Mouse (Mus musculus): Measurements from ENCODE around the gene Aig1.

Aig1 gene

GRCm38 (mm10) chr10:13690773-13691172, 178.0 kb downstream of the Aig1 start:
- WGBS: 86% methylated on average over 5 of the region's 5 CpGs

DNA sequence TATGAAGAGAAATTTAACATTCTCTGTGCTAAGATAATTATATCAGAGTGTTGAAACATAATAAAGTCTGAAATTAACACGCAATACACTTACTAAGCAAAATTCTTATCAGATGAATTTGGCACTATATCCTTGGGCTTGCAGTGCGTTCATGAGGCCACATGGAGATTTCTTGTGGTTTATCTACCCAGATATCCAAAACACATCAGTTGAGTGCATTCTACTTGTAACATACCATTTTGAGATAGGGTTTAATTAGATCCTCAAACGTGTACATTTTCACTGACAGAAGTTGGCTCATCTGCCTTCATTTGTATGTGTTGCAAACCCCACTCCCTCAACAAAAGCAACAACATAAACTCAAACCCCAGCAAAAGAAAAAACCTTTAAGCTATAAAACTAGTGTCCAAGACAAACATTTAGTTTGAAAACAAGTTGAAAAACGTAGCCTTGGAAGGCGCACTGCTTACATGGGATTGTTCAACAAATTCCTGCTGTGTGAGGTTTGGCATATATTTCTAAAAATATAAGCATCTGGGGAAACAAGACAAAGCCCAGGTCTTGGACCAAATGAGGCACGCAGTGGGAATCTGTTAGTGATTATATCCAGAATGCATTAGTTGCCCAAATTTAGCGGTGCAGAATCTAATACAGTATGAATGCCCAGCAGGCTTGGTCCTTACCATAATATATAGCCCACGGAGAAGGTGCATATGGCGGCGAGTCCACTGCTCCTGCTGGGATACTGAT, 178.8 kb downstream of the Aig1 start:
- 80% methylated on average over 10 of the region's 10 CpGs for WGBS

DNA sequence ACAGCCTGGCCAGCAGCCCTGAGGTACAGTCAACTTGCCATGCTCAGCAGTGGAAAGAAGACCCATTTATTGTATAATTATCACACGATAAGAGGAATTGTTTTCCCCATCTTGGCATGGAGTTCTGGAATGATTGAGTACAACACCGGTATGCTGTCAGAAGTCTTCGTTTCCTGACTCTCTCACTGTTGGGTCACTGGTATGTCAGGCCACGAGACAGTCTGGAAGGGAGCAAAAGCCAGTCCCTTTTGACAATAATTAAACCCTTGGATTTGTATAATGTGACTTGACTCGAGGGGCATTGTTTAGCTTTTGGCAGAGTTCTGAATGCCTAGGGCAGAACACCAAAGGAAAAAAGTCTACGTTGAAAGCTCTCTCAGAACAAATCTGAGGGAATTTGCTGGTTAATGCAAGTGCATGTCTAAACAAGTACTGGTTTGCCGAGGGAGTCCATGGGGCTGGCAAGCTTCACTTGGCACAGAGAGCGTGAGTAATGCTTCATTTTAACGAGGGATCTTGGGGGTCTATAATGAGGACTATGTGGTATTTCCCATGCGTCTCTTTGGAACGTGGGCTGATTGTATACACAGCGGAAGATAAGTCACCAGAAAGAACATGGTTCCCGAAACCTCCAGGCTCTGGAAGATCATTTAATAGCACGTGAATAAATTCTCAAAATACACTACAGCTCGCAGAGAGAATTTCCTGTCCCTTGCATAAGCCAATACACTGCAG, 180.2 kb downstream of the Aig1 start:
- WGBS: 54% methylated on average over 15 of the region's 15 CpGs

DNA sequence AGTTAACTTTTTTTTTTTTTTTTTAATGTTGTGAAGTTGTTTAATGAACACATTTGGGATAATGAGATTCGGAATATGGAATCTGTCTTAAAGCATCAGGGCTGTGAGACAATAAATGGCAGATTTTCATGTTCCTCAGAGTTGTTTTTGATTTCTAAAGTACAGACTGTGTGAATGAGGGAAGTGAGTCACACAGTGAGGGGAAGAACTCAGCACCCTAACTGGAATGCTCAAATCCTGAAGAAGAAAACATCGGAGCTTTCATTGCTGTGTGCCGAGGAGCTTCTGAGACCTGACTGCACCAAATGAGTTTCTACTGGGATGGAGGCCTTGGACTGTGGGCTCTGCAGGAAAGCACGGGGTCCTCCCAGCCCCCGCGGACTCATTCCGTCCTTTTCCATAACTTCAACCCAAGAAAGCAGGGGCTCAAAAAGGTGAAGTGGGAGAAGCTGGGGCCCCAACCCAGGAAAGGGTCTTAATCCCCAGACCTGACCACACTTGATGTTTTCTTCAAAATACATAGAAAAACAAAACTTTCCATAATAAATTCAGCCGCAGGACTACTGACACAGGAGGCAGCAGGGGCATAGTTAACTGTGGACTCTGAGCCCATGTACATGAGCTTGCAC, 181.5 kb downstream of the Aig1 start:
- 70% methylated on average over 8 of the region's 8 CpGs for WGBS

DNA sequence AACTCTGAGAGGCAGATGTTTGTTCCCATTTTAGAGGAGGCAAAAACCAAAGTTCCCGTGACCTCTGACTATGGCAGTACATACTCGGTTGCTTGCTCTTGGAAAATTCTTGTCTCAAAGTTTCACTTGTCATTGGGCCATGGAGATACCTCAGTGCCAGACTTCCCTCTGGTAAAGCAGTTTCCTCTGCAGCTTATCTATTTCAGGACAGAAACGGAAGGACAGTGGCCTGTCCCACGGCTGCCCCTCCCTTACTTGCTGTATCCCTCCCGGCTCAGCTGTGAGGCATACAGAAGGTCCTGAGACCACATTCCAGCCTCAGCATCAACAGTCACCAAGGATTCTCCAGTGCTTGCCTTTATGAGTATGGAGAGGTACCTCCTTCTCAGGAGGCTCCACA, 182.7 kb downstream of the Aig1 start:
- WGBS: 64% methylated on average over 5 of the region's 5 CpGs

GRCm38 (mm10) chr10:13685366-13685765, 183.4 kb downstream of the Aig1 start:
- WGBS: 86% methylated on average over 8 of the region's 8 CpGs

DNA sequence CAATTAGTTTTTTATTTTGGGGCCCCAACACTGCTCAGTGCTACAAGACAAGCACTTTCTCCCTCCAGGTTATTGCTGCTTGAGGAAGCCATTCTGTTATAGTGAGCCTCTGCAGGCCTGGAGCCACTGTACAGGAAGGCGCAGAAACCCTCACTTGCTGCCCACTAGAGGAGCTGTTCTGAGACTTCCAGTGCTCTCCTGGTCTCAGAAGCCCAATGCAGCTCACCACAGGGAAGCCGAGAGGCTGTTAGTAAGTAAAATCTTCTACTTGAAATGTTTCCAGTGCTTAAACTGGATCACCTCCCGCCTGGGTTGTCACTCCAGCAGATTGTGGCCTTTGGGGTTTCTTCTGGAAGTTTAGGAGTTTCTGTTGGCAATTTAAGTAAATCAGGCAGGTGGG, 186.2 kb downstream of the Aig1 start:
- WGBS: 44% methylated on average over 3 of the region's 3 CpGs

GRCm38 (mm10) chr10:13677440-13677839, 191.3 kb downstream of the Aig1 start:
- WGBS: 89% methylated on average over 2 of the region's 2 CpGs

GRCm38 (mm10) chr10:13675033-13675379, 193.8 kb downstream of the Aig1 start:
- WGBS: 33% methylated on average over 3 of the region's 3 CpGs

DNA sequence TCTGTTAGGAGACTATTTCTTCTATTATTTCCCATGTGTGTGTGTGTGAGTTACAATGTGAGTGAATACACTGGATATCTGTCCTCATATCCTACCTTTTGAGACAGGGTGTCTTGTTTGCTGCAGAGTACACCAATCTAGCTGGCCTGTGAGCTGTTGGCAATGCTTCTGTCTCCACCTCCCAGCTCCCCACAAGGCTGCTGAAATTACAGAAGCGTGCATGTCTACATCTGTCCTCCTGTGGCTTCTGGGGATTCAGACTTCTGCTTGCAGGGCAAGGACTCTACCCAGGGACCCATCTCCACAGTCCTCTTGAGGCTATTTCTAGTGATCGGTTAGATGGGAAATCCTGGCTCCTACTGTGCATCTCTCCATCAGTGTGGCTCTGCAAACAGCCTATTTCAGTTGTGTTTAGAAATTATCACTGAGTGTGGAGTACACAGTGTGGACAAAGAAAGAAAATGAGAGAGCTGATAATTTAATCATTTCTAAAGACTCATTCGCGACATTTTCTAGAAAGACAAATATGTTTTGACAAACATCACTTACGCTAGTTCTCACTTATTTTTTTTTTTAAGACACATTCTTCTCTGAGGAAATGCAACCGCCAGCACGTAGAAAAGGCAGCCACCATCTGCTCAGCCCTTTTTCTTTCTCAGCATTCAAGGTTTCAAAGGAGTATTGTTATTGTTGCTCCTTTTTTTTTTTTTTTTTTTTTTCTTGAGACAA, 194.3 kb downstream of the Aig1 start:
- WGBS: 32% methylated on average over 7 of the region's 7 CpGs

GRCm38 (mm10) chr10:13667166-13667696, 201.5 kb downstream of the Aig1 start:
- 69% methylated on average over 10 of the region's 10 CpGs for WGBS

- 64% methylated on average over 2 of the region's 2 CpGs for WGBS
These were observed 209.0 kb downstream of the Aig1 start for GRCm38 (mm10) chr10:13659778-13660177.

- WGBS: 65% methylated on average over 10 of the region's 10 CpGs
These were observed 214.9 kb downstream of the Aig1 start for GRCm38 (mm10) chr10:13653739-13654462.

DNA sequence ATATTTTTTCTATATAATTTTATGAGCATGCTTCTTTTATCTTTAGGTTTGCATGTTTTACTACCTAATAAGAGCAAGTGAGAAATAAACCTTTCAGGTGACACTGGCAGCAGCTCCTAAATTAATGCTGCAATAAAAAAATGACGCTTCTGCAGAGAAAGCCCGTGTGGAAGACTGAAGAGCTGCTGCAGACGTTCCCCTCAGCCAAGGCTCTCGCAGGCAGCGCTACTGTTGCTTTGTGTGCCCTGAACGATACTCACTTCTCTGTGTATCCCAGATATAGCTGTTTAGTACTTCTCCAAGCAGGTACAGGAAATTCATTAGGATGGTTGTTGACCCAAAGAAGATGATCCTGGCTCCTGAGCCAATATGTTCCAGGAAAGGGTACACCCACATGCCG, 215.5 kb downstream of the Aig1 start:
- WGBS: 61% methylated on average over 7 of the region's 7 CpGs

DNA sequence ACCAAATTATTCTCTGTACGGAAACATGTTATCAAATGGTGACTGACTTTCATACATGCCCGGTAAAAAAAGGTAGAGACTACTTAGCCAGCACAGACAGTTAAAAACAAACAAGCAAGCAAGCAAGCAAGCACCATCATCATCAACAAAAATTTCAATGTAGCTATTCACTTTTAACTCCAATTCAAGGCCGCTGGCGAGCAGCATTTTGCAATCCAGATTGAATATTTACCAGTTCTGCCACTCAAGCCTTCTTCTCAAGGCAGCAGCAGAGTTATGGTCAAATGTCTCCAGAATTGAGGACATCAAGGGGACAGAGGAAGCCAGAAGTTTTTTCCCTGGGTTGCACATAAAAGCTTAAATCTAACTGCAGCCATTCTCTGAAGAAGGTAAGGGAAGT, 216.7 kb downstream of the Aig1 start:
- 93% methylated on average over 4 of the region's 4 CpGs for WGBS

DNA sequence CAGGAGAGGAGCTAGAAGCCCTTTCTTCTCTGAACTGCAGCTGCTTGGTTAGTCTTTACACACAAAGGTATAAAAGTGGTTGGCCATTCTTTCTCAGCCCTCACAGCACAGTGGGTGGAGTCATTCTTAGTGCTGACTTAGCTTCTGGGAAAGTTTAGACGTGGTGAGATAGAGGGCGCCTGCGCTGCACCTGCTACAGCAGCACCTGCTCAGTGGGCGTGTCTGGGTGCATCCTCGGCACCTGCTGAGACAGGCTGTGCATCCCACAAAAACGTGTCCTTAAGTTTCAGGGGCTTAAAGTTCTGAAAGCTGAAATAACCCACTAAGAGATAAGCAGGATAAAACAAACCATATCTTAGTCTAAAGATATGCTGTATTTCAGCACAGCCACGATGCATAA, 227.0 kb downstream of the Aig1 start:
- 14% methylated on average over 7 of the region's 7 CpGs for WGBS

GRCm38 (mm10) chr10:13631796-13632195, 237.0 kb downstream of the Aig1 start:
- 42% methylated on average over 3 of the region's 3 CpGs for WGBS

- 66% methylated on average over 5 of the region's 5 CpGs for WGBS
These were observed 245.0 kb downstream of the Aig1 start for GRCm38 (mm10) chr10:13623735-13624134.

GRCm38 (mm10) chr10:13600926-13601325, 267.9 kb downstream of the Aig1 start:
- WGBS: 40% methylated on average over 2 of the region's 2 CpGs

GRCm38 (mm10) chr10:13597491-13597890, 271.3 kb downstream of the Aig1 start:
- WGBS: 81% methylated on average over 8 of the region's 8 CpGs
